8 mouse cellular contexts compared by ENCODE assay signal in genomic region chr10:71346722-71347508, GRCm38 (mm10). TPM values are rescaled to one million over a fixed set of nuclear protein-coding genes. Genes with fewer than 3 reads are reported as not detected.
A peak's percentile ranks its signal among the peaks of the same experiment; 100 is the strongest.
DNase-seq lines count a peak whose midpoint lies in the region; ATAC-seq and TF ChIP-seq lines count a peak whose summit lies in the region.

No protein-coding gene starts in this region.

- WGBS in kidney, adult 2 months = 12% methylated on average over 13 of the region's 13 CpGs
- 12% methylated on average over 13 of the region's 13 CpGs for WGBS in hindbrain, embryonic 14.5 days

- peak; percentile 22; the same call in 1 of the 2 replicates for TF ChIP-seq CTCF in kidney, adult 2 months (conservative IDR thresholded peaks at IDR 0.05; ENCODE audit: insufficient read depth, insufficient read length, low read depth, low read length)
- TF ChIP-seq CTCF in bone marrow macrophage, adult 2 months (IDR thresholded peaks at IDR 0.05; ENCODE audit: low read depth, low read length) = no peak

- H3K27me3 ChIP-seq in kidney, adult 2 months (replicated peaks; ENCODE audit: control insufficient read depth, insufficient read depth, low read length) = no peaks in the 10 kb centered on the region
- no peaks in the 10 kb centered on the region for H3K27me3 ChIP-seq in hindbrain, embryonic 14.5 days (ENCODE audit: control insufficient read depth, insufficient read depth, low read length)

- ATAC-seq in CD4-positive, CD25-positive, alpha-beta regulatory T cell, adult 4 months = peak; percentile 67
- no peak for ATAC-seq in hindbrain, embryonic 14.5 days (ENCODE audit: low FRiP score)

- H3K36me3 ChIP-seq in kidney, adult 2 months (ENCODE audit: control insufficient read depth, insufficient read depth, low read length) = no peaks in the 10 kb centered on the region
- peaks cover 8% of the 10 kb centered on the region; the same call in 1 of the 2 replicates for H3K36me3 ChIP-seq in hindbrain, embryonic 14.5 days (replicated peaks; ENCODE audit: control insufficient read depth, insufficient read depth)

- peak overlapping the region; percentile 65 for H3K4me3 ChIP-seq in kidney, adult 2 months (ENCODE audit: insufficient read depth, low read depth, low read length)
- peak overlapping the region; percentile 96 for H3K4me3 ChIP-seq in bone marrow macrophage, adult 2 months (ENCODE audit: insufficient read depth, low read length)
- H3K4me3 ChIP-seq in hindbrain, embryonic 14.5 days (replicated peaks; ENCODE audit: low read length) = peak overlapping the region; percentile 82

- no peaks in the 10 kb centered on the region for H3K9me3 ChIP-seq in hindbrain, embryonic 14.5 days (ENCODE audit: control insufficient read depth, low read length)

- no peak for TF ChIP-seq POLR2A in kidney, adult 2 months (IDR thresholded peaks at IDR 0.05; ENCODE audit: low read depth, low read length)
- no peak for TF ChIP-seq POLR2A in bone marrow macrophage, adult 2 months (IDR thresholded peaks at IDR 0.05; ENCODE audit: borderline replicate concordance, low read depth, low read length)

- peak; percentile 69 for DNase-seq in kidney, adult 2 months
- no peak for DNase-seq in kidney, adult 18-20 months
- peak; percentile 56 for DNase-seq in hindbrain, embryonic 14.5 days (ENCODE audit: low spot score)
- DNase-seq in lung, postnatal 36 days = peak; percentile 65
- no peak for DNase-seq in urinary bladder, postnatal 10 days (ENCODE audit: low spot score)
- no peak for DNase-seq in adrenal gland, adult 2 months

- H3K4me1 ChIP-seq in kidney, adult 2 months (ENCODE audit: control insufficient read depth, insufficient read depth, low read length) = peaks cover 12% of the 10 kb centered on the region
- peaks cover 32% of the 10 kb centered on the region for H3K4me1 ChIP-seq in bone marrow macrophage, adult 2 months (ENCODE audit: control insufficient read depth, insufficient read depth, low read length)
- peaks cover 20% of the 10 kb centered on the region for H3K4me1 ChIP-seq in hindbrain, embryonic 14.5 days (replicated peaks; ENCODE audit: control insufficient read depth, insufficient read depth, low read length)

- H3K9ac ChIP-seq in hindbrain, embryonic 14.5 days = peak overlapping the region; percentile 84

- H3K27ac ChIP-seq in kidney, adult 2 months (ENCODE audit: insufficient read depth, low read depth, low read length) = peak overlapping the region; percentile 58
- peak overlapping the region; percentile 65 for H3K27ac ChIP-seq in bone marrow macrophage, adult 2 months (ENCODE audit: insufficient read depth, low read depth, low read length)
- H3K27ac ChIP-seq in hindbrain, embryonic 14.5 days = peak overlapping the region; percentile 85

- peak overlapping the region; percentile 79 for H3K4me2 ChIP-seq in hindbrain, embryonic 14.5 days (replicated peaks)

RNA-seq across cellular contexts. Expression of gene Ipmk, which starts 0.6 kb away (rescaled TPM):
- 31.1 and 34.6 TPM in 2 replicates for polyA plus RNA-seq in kidney, adult 2 months (2012; rRNA removed)
- 1 to 10 TPM; 2.9 to 4.1 TPM for polyA plus RNA-seq in CD4-positive, CD25-positive, alpha-beta regulatory T cell, adult 4 months (2017; shearing (Covaris generic))
- 18.3 and 19.0 TPM in 2 replicates for polyA plus RNA-seq in bone marrow macrophage, adult 2 months (2012; ENCODE audit: insufficient read depth, insufficient read length, missing spikeins)
- polyA plus RNA-seq in hindbrain, embryonic 14.5 days (2014; fragmentation: Nextera tagmentation; extraction: Ambion mirVana) = 25.5 and 25.9 TPM in 2 replicates
- 10 to 100 TPM; 13.8 to 17.6 TPM for total RNA-seq in adrenal gland, adult 2 months (2021)
- polyA plus RNA-seq in adrenal gland, adult 2 months (2012; rRNA removed) = 3.7 and 4.0 TPM in 2 replicates

RNA-seq across cellular contexts. Expression of gene Cisd1, which starts 2.2 kb away (rescaled TPM):
- polyA plus RNA-seq in kidney, adult 2 months (2012; rRNA removed) = 299 and 319 TPM in 2 replicates
- 10 to 100 TPM; 30.9 to 33.7 TPM for polyA plus RNA-seq in CD4-positive, CD25-positive, alpha-beta regulatory T cell, adult 4 months (2017; shearing (Covaris generic))
- 15.1 and 19.4 TPM in 2 replicates for polyA plus RNA-seq in bone marrow macrophage, adult 2 months (2012; ENCODE audit: insufficient read depth, insufficient read length, missing spikeins)
- polyA plus RNA-seq in hindbrain, embryonic 14.5 days (2014; fragmentation: Nextera tagmentation; extraction: Ambion mirVana) = 319 and 327 TPM in 2 replicates
- 100 to 1,000 TPM in 1 of 2 experiments, 10 to 100 TPM in 1; 86.9 to 105 TPM for total RNA-seq in adrenal gland, adult 2 months (2021)
- polyA plus RNA-seq in adrenal gland, adult 2 months (2012; rRNA removed) = 155 and 161 TPM in 2 replicates

Comparison
In these comparisons a context has a peak if more than half of its experiments do, and no peak if none do; other contexts are left out.
1. DNase-seq: peak in kidney, adult 2 months (single experiment), hindbrain, embryonic 14.5 days (single experiment) and lung, postnatal 36 days (single experiment); none in kidney, adult 18-20 months (single experiment), urinary bladder, postnatal 10 days (single experiment) and adrenal gland, adult 2 months (single experiment).
2. Peak in every context shown above with its lines, with median percentiles within 50 percentile points of each other: H3K27ac ChIP-seq and H3K4me3 ChIP-seq.